Mouse (Mus musculus) splenic B cell, adult 2 months (primary cell): ENCODE data around the gene Grtp1.

Experiments
- DNase-seq: peaks from one replicate; pipeline ENCODE4 v3.0.0-alpha.2; 2011; ENCODE audit warnings: low read depth, low spot score
- H3K27me3 ChIP-seq: 2 replicates; pipeline ENCODE4 v1.6.1; 2012; ENCODE audit warnings: mild to moderate bottlenecking, low read length, moderate library complexity, mixed read lengths; ENCODE audit not compliant: control insufficient read depth, poor library complexity, insufficient read depth, severe bottlenecking
- H3K36me3 ChIP-seq: 2 replicates; pipeline ENCODE4 v1.6.1; 2012; ENCODE audit warnings: mild to moderate bottlenecking, low read length, moderate library complexity, mixed read lengths; ENCODE audit not compliant: control insufficient read depth, poor library complexity, insufficient read depth, severe bottlenecking

Grtp1 gene

GRCm38 (mm10) chr8:13217093-13217492 is 16.7 kb upstream of the Grtp1 start:
- H3K27me3 ChIP-seq: no peaks in the 10 kb centered on the region
- H3K36me3 ChIP-seq: no peaks in the 10 kb centered on the region
- DNase-seq: no peak

DNA sequence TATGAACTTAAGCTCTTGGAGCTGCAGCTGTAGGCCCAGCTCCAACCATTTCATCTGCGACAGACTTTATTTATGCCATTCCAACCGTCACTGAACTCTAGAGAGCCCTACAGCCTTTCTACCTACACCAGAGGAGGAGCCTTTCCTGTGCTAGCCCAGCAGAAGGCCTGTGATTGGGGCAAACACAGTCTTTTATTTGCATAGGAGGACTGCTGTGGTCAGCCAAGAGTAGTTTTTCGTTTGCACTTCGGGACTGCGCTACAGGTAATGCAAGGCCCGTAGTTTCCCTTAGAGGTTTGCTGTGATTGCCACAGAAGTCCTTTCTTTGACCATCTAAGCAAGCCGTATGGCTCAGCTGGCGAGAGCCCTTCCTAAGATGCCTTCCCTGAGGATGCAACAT is 16.0 kb upstream of the Grtp1 start:
- Histone ChIP-seq H3K27me3 (no peaks in the 10 kb centered on the region), H3K36me3 (no peaks in the 10 kb centered on the region)
- DNase-seq: no peak

DNA sequence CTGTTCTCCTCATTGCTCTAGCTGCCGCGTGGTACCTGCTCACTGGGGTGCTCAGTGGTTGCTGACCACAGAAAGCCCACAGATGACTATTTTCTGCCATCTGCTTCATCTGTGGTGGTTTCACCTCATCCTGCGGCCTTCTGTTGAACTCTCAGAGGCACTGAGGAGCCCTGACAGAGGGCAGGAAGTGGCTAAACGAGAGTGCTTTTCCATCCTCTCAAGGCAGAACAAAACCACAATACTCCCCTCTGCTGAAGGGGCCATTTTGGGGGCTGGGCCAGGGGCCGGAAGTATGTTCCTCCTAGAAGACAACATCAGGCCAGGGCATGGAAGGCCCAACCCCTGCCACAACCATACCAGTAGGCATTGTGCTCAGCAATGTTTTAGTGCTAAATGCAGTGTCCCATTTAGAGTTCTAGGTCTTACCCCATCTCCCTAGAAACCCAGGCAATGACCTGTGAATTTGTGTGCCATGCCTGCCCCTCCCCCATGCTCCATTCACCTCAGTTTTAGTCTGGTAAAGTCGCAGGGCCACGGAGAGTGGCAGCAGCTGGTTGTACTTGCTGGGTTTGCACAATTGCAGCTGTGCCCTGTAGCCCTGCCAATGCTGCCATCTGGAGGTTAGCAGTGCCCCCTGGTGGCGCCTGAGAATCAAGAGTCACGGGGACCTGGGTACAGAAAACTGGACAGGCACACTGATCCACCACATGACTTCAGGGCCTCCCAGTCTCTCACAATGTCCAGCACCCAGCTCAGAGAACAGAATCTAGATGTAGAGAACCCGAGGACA is 13.3 kb upstream of the Grtp1 start:
- H3K27me3 ChIP-seq: no peaks in the 10 kb centered on the region
- H3K36me3 ChIP-seq: no peaks in the 10 kb centered on the region
- peak; percentile 80 for DNase-seq

DNA sequence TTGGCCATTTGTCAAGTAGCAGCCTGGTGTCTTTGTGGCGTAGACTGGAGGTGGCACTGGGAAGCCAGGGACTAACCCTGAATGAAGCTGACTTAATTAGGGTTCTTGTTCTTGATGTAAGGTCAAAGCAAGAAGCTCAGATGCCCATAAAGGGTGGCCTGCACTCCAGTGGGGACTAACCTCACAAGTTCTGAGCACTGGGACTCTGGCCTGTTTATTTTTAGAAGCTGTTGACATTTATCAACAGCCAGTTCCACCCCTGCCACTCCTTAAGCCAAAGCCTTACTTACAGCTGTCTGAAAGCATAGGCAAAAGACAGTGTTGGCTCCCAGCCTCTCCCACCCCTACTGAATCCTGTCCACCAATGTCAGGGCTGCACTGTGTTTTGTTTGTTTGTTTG is 9.3 kb upstream of the Grtp1 start:
- DNase-seq: no peak
- Histone ChIP-seq H3K27me3 (no peaks in the 10 kb centered on the region), H3K36me3 (no peaks in the 10 kb centered on the region)

- Histone ChIP-seq H3K36me3 (no peaks in the 10 kb centered on the region), H3K27me3 (no peaks in the 10 kb centered on the region)
- no peak for DNase-seq
These were observed 8.4 kb upstream of the Grtp1 start for GRCm38 (mm10) chr8:13208627-13209355.

DNA sequence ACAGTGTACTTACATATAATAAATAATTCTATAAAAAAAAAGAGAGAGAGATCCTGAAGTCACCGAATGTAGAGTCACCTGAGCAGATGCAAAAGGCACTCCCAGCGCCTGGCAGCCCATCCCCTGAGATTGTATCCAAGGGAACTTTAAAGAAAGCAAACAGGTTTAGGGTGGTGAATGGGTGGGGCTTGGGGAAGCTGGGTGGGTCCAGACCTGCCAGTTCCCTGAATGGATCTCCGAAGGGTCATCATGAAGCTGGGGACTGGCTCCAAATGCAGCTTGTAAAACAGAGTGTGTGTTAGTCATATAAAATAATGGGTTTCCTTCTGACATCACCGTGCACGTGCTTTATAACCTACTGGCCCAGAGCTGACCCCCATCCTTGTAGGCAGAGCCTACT is 5.9 kb upstream of the Grtp1 start:
- H3K27me3 ChIP-seq: no peaks in the 10 kb centered on the region
- no peak for DNase-seq
- no peaks in the 10 kb centered on the region for H3K36me3 ChIP-seq

DNA sequence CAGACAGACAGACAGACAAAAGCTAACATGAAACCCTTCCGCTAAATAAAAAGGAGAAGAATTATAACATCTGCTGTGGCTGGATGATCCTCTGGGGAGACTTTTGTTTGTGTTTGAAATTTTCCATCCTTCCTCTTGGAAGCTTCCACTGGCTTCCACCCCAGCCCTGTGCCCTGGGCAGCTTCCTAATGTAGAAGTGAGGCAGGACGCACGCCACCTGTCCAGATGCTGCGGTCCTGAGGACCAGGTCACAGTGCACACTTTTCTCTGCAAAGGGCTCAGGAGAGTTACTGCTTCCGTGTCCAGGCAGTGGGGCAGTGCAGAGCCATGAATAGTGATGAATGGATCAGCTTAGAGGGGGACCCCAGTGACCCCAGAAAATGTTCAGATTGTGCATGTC is 4.9 kb upstream of the Grtp1 start:
- Histone ChIP-seq H3K36me3 (no peaks in the 10 kb centered on the region), H3K27me3 (no peaks in the 10 kb centered on the region)
- no peak for DNase-seq

GRCm38 (mm10) chr8:13204371-13205140 is 4.1 kb upstream of the Grtp1 start:
- DNase-seq: no peak
- H3K27me3 ChIP-seq: no peaks in the 10 kb centered on the region
- H3K36me3 ChIP-seq: no peaks in the 10 kb centered on the region

DNA sequence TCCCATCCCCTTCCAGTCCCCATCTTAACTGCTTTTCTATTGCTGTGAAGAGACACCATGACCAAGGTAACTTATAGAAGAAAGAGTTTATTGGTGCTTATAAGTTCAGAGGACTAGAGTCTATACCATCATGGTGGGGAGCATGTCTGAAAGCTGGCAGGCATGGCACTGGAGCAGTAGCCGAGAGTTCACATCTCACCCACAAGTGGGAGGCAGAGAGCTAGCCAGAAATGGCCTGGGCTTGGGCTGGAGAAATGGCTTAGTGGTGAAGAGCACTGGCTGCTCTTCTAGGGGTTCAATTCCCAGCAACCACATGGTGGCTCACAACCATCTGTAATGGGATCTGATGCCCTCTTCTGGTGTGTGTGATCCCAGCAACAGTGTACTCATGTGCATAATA is 3.1 kb upstream of the Grtp1 start:
- no peak for DNase-seq
- H3K36me3 ChIP-seq: no peaks in the 10 kb centered on the region
- no peaks in the 10 kb centered on the region for H3K27me3 ChIP-seq

- DNase-seq: no peak
- Histone ChIP-seq H3K36me3 (no peaks in the 10 kb centered on the region), H3K27me3 (no peaks in the 10 kb centered on the region)
These were observed 2.4 kb upstream of the Grtp1 start for GRCm38 (mm10) chr8:13202806-13203205.

DNA sequence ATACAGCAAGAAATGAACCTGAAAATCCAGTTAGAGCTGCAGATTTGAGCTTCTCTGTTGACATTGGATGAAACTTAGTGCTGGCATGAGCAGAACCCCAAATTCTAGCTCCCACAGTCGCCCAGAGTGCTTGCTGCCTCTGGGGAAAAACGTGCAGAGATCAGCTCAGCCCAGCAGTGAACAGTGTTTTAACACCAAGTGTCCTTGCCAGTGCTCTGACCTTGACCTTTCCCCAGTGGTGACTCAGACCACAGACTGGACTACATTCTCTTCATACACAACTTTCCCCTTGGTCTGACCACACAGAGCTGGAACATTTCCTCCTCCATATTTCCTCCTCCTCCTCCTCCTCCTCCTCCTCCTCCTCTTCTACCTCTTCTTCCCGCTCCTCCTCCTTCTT is 1.6 kb upstream of the Grtp1 start:
- Histone ChIP-seq H3K27me3 (no peaks in the 10 kb centered on the region), H3K36me3 (no peaks in the 10 kb centered on the region)
- no peak for DNase-seq

DNA sequence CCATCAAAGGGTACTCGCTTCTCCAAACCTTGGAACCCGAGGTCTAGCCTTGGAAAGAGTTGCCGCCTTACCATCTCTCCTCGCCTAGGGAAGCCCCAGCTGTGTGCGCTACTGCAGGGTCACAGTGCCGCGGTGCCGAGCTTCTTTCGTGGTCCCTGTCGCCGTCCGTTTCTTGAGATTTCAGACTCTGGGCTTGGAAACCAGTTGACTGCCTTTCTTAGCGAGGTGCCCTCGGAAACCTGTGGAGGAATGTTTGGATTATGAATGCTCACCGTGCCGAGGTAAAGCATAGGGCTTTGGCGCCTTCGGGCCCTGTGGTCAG is 554 bp upstream of the Grtp1 start:
- no peak for DNase-seq
- Histone ChIP-seq H3K36me3 (no peaks in the 10 kb centered on the region), H3K27me3 (no peaks in the 10 kb centered on the region)

- no peak for DNase-seq
- Histone ChIP-seq H3K36me3 (no peaks in the 10 kb centered on the region), H3K27me3 (no peaks in the 10 kb centered on the region)
These were observed 897 bp downstream of the Grtp1 start for GRCm38 (mm10) chr8:13199385-13200061.

GRCm38 (mm10) chr8:13197493-13197892 is 2.9 kb downstream of the Grtp1 start:
- no peak for DNase-seq
- no peaks in the 10 kb centered on the region for H3K36me3 ChIP-seq
- H3K27me3 ChIP-seq: no peaks in the 10 kb centered on the region

GRCm38 (mm10) chr8:13194818-13195217 is 5.6 kb downstream of the Grtp1 start:
- no peak for DNase-seq
- Histone ChIP-seq H3K27me3 (no peaks in the 10 kb centered on the region), H3K36me3 (no peaks in the 10 kb centered on the region)
